Mouse (Mus musculus) bone marrow macrophage, adult 2 months (primary cell): ENCODE data around the gene Nptx1.

Experiments used
- CTCF ChIP-seq: IDR thresholded peaks from 2 replicates; pipeline ENCODE4 v1.5.1; 2012; ENCODE audit warnings: low read depth, mild to moderate bottlenecking, low read length, moderate library complexity
- POLR2A ChIP-seq: IDR thresholded peaks from 2 replicates; pipeline ENCODE4 v1.6.1; 2012; ENCODE audit warnings: mild to moderate bottlenecking, low read depth, low read length, borderline replicate concordance

- no peak for TF ChIP-seq CTCF
- TF ChIP-seq POLR2A = no peak
Measured at GRCm38 (mm10) chr11:119540560-119540959, 7.0 kb downstream of the Nptx1 start.
